Mouse (Mus musculus): ENCODE measurements around the gene Cphx3. TPM values are rescaled to one million over a fixed set of nuclear protein-coding genes. Genes with fewer than 3 reads are reported as not detected.
"Not testable (repeated sequence)": the region's sequence is repeated elsewhere in the genome, so short reads cannot be mapped to it uniquely, and the experiment has no call there.

The Cphx3 gene
- polyA plus RNA-seq, 1 experiment from 2014 or later: not detected

GRCm38 (mm10) chr14:26059362-26059761, 22.7 kb upstream of the Cphx3 start:
- not testable (repeated sequence) for H3K27me3 ChIP-seq (ENCODE audit: control insufficient read depth, insufficient read depth, low read length); ATAC-seq (ENCODE audit: insufficient number of reproducible peaks, insufficient read depth, low FRiP score, low read depth); H3K36me3 ChIP-seq (ENCODE audit: control insufficient read depth, insufficient read depth, low read length); H3K9ac ChIP-seq (ENCODE audit: low read length); H3K4me2 ChIP-seq (ENCODE audit: low read length); H3K4me3 ChIP-seq (ENCODE audit: control insufficient read depth in 1 of 2, insufficient read depth in 1 of 2, low read depth in 1 of 2, low read length in 2 of 2); H3K9me3 ChIP-seq (ENCODE audit: control insufficient read depth, low read length); H3K27ac ChIP-seq (replicated peaks in 1 of 2; ENCODE audit: control insufficient read depth in 1 of 2, insufficient read depth in 1 of 2, low read depth in 2 of 2, low read length in 2 of 2); H3K4me1 ChIP-seq (ENCODE audit: control insufficient read depth in 2 of 2, insufficient read depth in 2 of 2, low read length in 2 of 2)
- no CpG with 5 or more reads among the region's 6 CpGs for WGBS

GRCm38 (mm10) chr14:26066574-26067324, 15.3 kb upstream of the Cphx3 start:
- H3K9me3 ChIP-seq (ENCODE audit: control insufficient read depth, low read length); H3K27me3 ChIP-seq (ENCODE audit: control insufficient read depth, insufficient read depth, low read length); H3K4me1 ChIP-seq (ENCODE audit: control insufficient read depth in 2 of 2, insufficient read depth in 2 of 2, low read length in 2 of 2); H3K27ac ChIP-seq (replicated peaks in 1 of 2; ENCODE audit: control insufficient read depth in 1 of 2, insufficient read depth in 1 of 2, low read depth in 2 of 2, low read length in 2 of 2); H3K4me3 ChIP-seq (ENCODE audit: control insufficient read depth in 1 of 2, insufficient read depth in 1 of 2, low read depth in 1 of 2, low read length in 2 of 2); H3K36me3 ChIP-seq (ENCODE audit: control insufficient read depth, insufficient read depth, low read length); H3K4me2 ChIP-seq (ENCODE audit: low read length); H3K9ac ChIP-seq (ENCODE audit: low read length): not testable (repeated sequence)
- no CpG with 5 or more reads among the region's 44 CpGs for WGBS
- peak; percentile 56 for ATAC-seq (ENCODE audit: insufficient number of reproducible peaks, insufficient read depth, low FRiP score, low read depth)

GRCm38 (mm10) chr14:26067325-26067633, 14.8 kb upstream of the Cphx3 start, which contains the start of gene Tmem254c:
Gene Tmem254c, minus strand, starts transcription at chr14:26067355.
- no CpG with 5 or more reads among the region's 10 CpGs for WGBS
- H3K9ac ChIP-seq (ENCODE audit: low read length); H3K36me3 ChIP-seq (ENCODE audit: control insufficient read depth, insufficient read depth, low read length); H3K4me3 ChIP-seq (ENCODE audit: control insufficient read depth in 1 of 2, insufficient read depth in 1 of 2, low read depth in 1 of 2, low read length in 2 of 2); H3K9me3 ChIP-seq (ENCODE audit: control insufficient read depth, low read length); H3K27ac ChIP-seq (replicated peaks in 1 of 2; ENCODE audit: control insufficient read depth in 1 of 2, insufficient read depth in 1 of 2, low read depth in 2 of 2, low read length in 2 of 2); H3K27me3 ChIP-seq (ENCODE audit: control insufficient read depth, insufficient read depth, low read length); H3K4me2 ChIP-seq (ENCODE audit: low read length); H3K4me1 ChIP-seq (ENCODE audit: control insufficient read depth in 2 of 2, insufficient read depth in 2 of 2, low read length in 2 of 2): not testable (repeated sequence)
- peak; percentile 64; the same call in 1 of the 2 replicates for ATAC-seq (ENCODE audit: insufficient number of reproducible peaks, insufficient read depth, low FRiP score, low read depth)

- not testable (repeated sequence) for H3K27me3 ChIP-seq (ENCODE audit: control insufficient read depth, insufficient read depth, low read length); H3K9me3 ChIP-seq (ENCODE audit: control insufficient read depth, low read length); H3K27ac ChIP-seq (replicated peaks in 1 of 2; ENCODE audit: control insufficient read depth in 1 of 2, insufficient read depth in 1 of 2, low read depth in 2 of 2, low read length in 2 of 2); H3K4me1 ChIP-seq (ENCODE audit: control insufficient read depth in 2 of 2, insufficient read depth in 2 of 2, low read length in 2 of 2); H3K4me3 ChIP-seq (ENCODE audit: control insufficient read depth in 1 of 2, insufficient read depth in 1 of 2, low read depth in 1 of 2, low read length in 2 of 2); H3K4me2 ChIP-seq (ENCODE audit: low read length); H3K9ac ChIP-seq (ENCODE audit: low read length); ATAC-seq (ENCODE audit: insufficient number of reproducible peaks, insufficient read depth, low FRiP score, low read depth); H3K36me3 ChIP-seq (ENCODE audit: control insufficient read depth, insufficient read depth, low read length)
- WGBS: no CpG with 5 or more reads among the region's 5 CpGs
Observed at GRCm38 (mm10) chr14:26076620-26077390, 5.3 kb upstream of the Cphx3 start.

- not testable (repeated sequence) for H3K9me3 ChIP-seq (ENCODE audit: control insufficient read depth, low read length); H3K27me3 ChIP-seq (ENCODE audit: control insufficient read depth, insufficient read depth, low read length); H3K36me3 ChIP-seq (ENCODE audit: control insufficient read depth, insufficient read depth, low read length); H3K9ac ChIP-seq (ENCODE audit: low read length); H3K4me1 ChIP-seq (ENCODE audit: control insufficient read depth in 2 of 2, insufficient read depth in 2 of 2, low read length in 2 of 2); ATAC-seq (ENCODE audit: insufficient number of reproducible peaks, insufficient read depth, low FRiP score, low read depth); H3K27ac ChIP-seq (replicated peaks in 1 of 2; ENCODE audit: control insufficient read depth in 1 of 2, insufficient read depth in 1 of 2, low read depth in 2 of 2, low read length in 2 of 2); H3K4me2 ChIP-seq (ENCODE audit: low read length); H3K4me3 ChIP-seq (ENCODE audit: control insufficient read depth in 1 of 2, insufficient read depth in 1 of 2, low read depth in 1 of 2, low read length in 2 of 2)
- no CpG with 5 or more reads among the region's 6 CpGs for WGBS
Observed at GRCm38 (mm10) chr14:26081216-26081615, 881 bp upstream of the Cphx3 start, which contains the start of gene Cphx2. Gene Cphx2, plus strand, starts transcription at chr14:26081516.

GRCm38 (mm10) chr14:26097622-26098021, 15.5 kb downstream of the Cphx3 start:
- not testable (repeated sequence) for H3K4me3 ChIP-seq (ENCODE audit: control insufficient read depth in 1 of 2, insufficient read depth in 1 of 2, low read depth in 1 of 2, low read length in 2 of 2); H3K27me3 ChIP-seq (ENCODE audit: control insufficient read depth, insufficient read depth, low read length); H3K27ac ChIP-seq (replicated peaks in 1 of 2; ENCODE audit: control insufficient read depth in 1 of 2, insufficient read depth in 1 of 2, low read depth in 2 of 2, low read length in 2 of 2); H3K4me2 ChIP-seq (ENCODE audit: low read length); H3K4me1 ChIP-seq (ENCODE audit: control insufficient read depth in 2 of 2, insufficient read depth in 2 of 2, low read length in 2 of 2); H3K9ac ChIP-seq (ENCODE audit: low read length); H3K9me3 ChIP-seq (ENCODE audit: control insufficient read depth, low read length); ATAC-seq (ENCODE audit: insufficient number of reproducible peaks, insufficient read depth, low FRiP score, low read depth); H3K36me3 ChIP-seq (ENCODE audit: control insufficient read depth, insufficient read depth, low read length)
- no CpG with 5 or more reads among the region's 3 CpGs for WGBS

- not testable (repeated sequence) for H3K27me3 ChIP-seq (ENCODE audit: control insufficient read depth, insufficient read depth, low read length); H3K36me3 ChIP-seq (ENCODE audit: control insufficient read depth, insufficient read depth, low read length); H3K4me1 ChIP-seq (ENCODE audit: control insufficient read depth in 2 of 2, insufficient read depth in 2 of 2, low read length in 2 of 2); ATAC-seq (ENCODE audit: insufficient number of reproducible peaks, insufficient read depth, low FRiP score, low read depth); H3K4me3 ChIP-seq (ENCODE audit: control insufficient read depth in 1 of 2, insufficient read depth in 1 of 2, low read depth in 1 of 2, low read length in 2 of 2); H3K9ac ChIP-seq (ENCODE audit: low read length); H3K4me2 ChIP-seq (ENCODE audit: low read length); H3K9me3 ChIP-seq (ENCODE audit: control insufficient read depth, low read length); H3K27ac ChIP-seq (replicated peaks in 1 of 2; ENCODE audit: control insufficient read depth in 1 of 2, insufficient read depth in 1 of 2, low read depth in 2 of 2, low read length in 2 of 2)
- no CpG with 5 or more reads among the region's 7 CpGs for WGBS
Observed at GRCm38 (mm10) chr14:26118150-26118549, 36.1 kb downstream of the Cphx3 start, which contains the start of gene Duxbl2. Gene Duxbl2, plus strand, starts transcription at chr14:26118349.
